Mouse (Mus musculus) ES-Bruce4 (cell line): ENCODE results near the gene Dkk3. TPM values are rescaled to one million over a fixed set of nuclear protein-coding genes. Genes with fewer than 3 reads are reported as not detected.
A peak's percentile ranks its signal among the peaks of the same experiment; 100 is the strongest.

Experiments
- H3K27ac ChIP-seq: 2 replicates; pipeline ENCODE4 v1.5.1; 2012; ENCODE audit warnings: low read length, inconsistent platforms; ENCODE audit not compliant: insufficient read depth
- H3K27me3 ChIP-seq: 2 replicates; pipeline ENCODE4 v1.6.1; 2012; ENCODE audit warnings: mild to moderate bottlenecking, low read length, inconsistent platforms; ENCODE audit not compliant: control insufficient read depth, poor library complexity, insufficient read depth, severe bottlenecking
- H3K36me3 ChIP-seq: 2 replicates; pipeline ENCODE4 v1.6.1; 2012; ENCODE audit warnings: inconsistent platforms, mild to moderate bottlenecking, low read length, moderate library complexity; ENCODE audit not compliant: control insufficient read depth, poor library complexity, insufficient read depth, severe bottlenecking
- H3K4me1 ChIP-seq: one replicate; pipeline ENCODE4 v1.8.1; 2011; ENCODE audit warnings: low read length; ENCODE audit not compliant: control insufficient read depth, insufficient read depth
- H3K4me3 ChIP-seq: 2 replicates; pipeline ENCODE4 v1.5.1; 2011; ENCODE audit warnings: low read depth, mild to moderate bottlenecking, low read length
- H3K9ac ChIP-seq: 2 replicates; pipeline ENCODE4 v1.6.1; 2012; ENCODE audit warnings: low read depth, mild to moderate bottlenecking, inconsistent platforms; ENCODE audit not compliant: poor library complexity, severe bottlenecking
- H3K9me3 ChIP-seq: replicated peaks from 2 replicates; pipeline ENCODE4 v1.6.1; 2012; ENCODE audit warnings: mild to moderate bottlenecking, low read length, inconsistent platforms; ENCODE audit not compliant: control insufficient read depth, poor library complexity, insufficient read depth, severe bottlenecking
- CTCF ChIP-seq: IDR thresholded peaks from one replicate; pipeline ENCODE4 v1.8.1; 2011; ENCODE audit warnings: low read depth, low read length
- EP300 ChIP-seq: IDR thresholded peaks from 2 replicates; pipeline ENCODE4 v1.6.1; 2011; ENCODE audit warnings: low read depth, low read length; ENCODE audit not compliant: insufficient read depth
- POLR2A ChIP-seq: IDR thresholded peaks from one replicate; pipeline ENCODE4 v1.8.1; 2011; ENCODE audit warnings: low read length; ENCODE audit not compliant: insufficient read depth
- polyA plus RNA-seq: library from polyadenylated mRNA; stranded (reverse); fragments of >200 nt; gene quantifications from 2 replicates; pipeline ENCODE4 v1.2.4, GENCODE M21; 2011; ENCODE audit warnings: low read depth; ENCODE audit not compliant: missing spikeins, insufficient read depth, insufficient read length

Dkk3 gene
- 4.4 and 4.6 TPM in 2 replicates for polyA plus RNA-seq

DNA sequence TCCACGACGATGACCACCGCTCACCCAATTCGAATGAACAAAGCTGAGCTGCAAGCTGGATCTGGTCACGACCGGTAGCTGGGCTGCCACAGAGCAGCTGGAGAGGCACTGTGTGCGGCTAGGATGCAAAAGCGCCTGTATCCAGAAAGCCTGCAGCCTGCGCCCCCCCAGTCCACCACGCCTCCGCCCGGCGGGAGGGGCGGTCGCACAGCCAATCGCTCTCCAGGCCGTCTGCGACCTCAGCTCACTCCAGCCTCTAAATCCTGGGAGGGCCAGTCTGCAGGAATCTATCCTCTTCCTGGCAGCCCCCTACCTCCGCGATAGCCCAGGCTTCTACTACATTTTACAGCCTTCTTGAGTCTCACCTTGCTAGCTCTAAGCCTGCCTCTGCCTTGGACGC lies at the start of gene Dkk3:
Gene Dkk3 (minus strand): TSS at position 116 of the 400 bp plus-strand sequence.
- no peaks in the 10 kb centered on the region for H3K36me3 ChIP-seq
- no peaks in the 10 kb centered on the region for H3K9me3 ChIP-seq
- H3K27ac ChIP-seq, result no peak within 1 kb of the TSS
- no peaks in the 10 kb centered on the region for H3K27me3 ChIP-seq
- peak within 1 kb of the TSS; percentile 73 for H3K4me3 ChIP-seq
- no peaks in the 10 kb centered on the region for H3K4me1 ChIP-seq
- H3K9ac ChIP-seq, result peak within 1 kb of the TSS; percentile 55
- TF ChIP-seq CTCF, result no peak
- TF ChIP-seq EP300, result no peak

DNA sequence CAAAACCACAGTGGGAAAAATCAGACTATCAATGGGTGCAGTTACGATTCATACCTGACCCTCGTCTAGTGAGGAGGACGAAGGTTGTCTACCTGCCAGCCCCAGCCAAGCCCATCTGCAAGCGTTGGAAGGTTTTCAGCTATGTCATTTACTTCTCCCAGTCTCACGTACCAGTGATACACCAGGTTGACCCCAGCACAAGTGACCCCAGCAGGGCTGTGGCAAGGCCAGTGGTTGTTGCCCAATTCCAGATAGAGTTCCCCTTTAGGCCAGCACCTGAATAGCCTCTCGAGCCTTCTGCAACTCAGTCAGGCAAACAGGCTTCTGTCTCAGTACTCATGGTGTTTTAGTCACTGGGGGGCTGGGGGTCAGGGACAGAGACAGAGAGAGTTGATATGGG lies 48.9 kb upstream of the Dkk3 start:
- H3K27me3 ChIP-seq, result no peaks in the 10 kb centered on the region
- no peak overlapping the region for H3K9ac ChIP-seq
- TF ChIP-seq POLR2A (no peak), EP300 (no peak), CTCF (no peak)
- H3K36me3 ChIP-seq, result no peaks in the 10 kb centered on the region
- no peak overlapping the region for H3K4me3 ChIP-seq
- H3K9me3 ChIP-seq, result no peaks in the 10 kb centered on the region
- H3K4me1 ChIP-seq, result no peaks in the 10 kb centered on the region
- no peak overlapping the region for H3K27ac ChIP-seq

DNA sequence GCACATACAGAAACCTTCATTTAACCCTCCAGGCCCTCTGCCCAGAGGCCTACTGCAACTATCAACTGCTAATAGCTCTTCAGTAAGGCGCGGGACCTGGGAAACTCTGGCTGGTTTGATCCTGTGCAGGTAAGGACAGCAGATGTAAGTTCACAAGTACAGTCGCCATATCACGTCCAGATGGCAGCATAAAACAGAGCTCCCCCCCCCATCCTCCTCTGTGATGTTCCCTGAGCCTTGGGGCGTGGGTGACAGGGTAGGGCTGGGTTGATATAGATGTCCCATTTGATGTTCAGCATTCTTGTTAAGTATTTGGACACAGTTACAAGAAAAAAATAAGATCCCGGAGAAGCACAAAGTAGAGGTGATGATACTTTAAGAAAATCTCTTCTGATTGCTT lies 46.7 kb upstream of the Dkk3 start:
- no peaks in the 10 kb centered on the region for H3K27me3 ChIP-seq
- no peak overlapping the region for H3K9ac ChIP-seq
- H3K4me3 ChIP-seq, result no peak overlapping the region
- H3K36me3 ChIP-seq, result no peaks in the 10 kb centered on the region
- TF ChIP-seq EP300 (no peak), POLR2A (no peak)
- no peaks in the 10 kb centered on the region for H3K4me1 ChIP-seq
- H3K9me3 ChIP-seq, result no peaks in the 10 kb centered on the region
- H3K27ac ChIP-seq, result no peak overlapping the region

DNA sequence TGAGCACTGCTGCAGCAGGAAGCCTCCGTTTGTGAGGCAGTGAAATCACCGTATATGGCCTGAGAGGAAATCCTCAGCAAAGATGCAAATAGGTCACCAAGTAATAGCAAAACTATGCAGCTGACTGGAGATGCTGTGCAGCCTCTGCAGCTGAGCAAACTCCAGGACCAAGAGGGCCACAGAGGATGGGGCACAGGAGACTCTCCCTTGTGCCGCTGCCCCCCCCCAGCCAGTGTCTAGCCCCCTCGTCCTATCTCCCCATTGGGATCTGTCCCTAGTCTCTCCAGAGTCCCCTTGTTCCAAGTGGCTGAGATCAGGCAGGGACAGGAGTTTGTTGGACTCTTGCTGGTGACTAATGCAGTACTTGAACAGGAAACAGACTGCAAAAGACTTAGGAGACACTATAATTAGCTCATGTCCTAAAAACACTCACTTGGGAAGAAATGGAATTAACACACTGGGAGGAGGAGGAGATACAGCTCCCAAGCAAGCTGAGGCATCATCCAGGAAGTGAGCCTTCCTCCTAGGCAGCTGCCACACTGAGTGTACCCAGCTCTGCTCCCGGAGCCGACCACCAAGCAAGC lies 45.6 kb upstream of the Dkk3 start:
- Histone ChIP-seq H3K9ac (no peak overlapping the region), H3K36me3 (no peaks in the 10 kb centered on the region), H3K4me1 (no peaks in the 10 kb centered on the region), H3K27me3 (no peaks in the 10 kb centered on the region), H3K9me3 (no peaks in the 10 kb centered on the region), H3K27ac (no peak overlapping the region), H3K4me3 (no peak overlapping the region)
- TF ChIP-seq EP300, result no peak
- TF ChIP-seq CTCF, result no peak
- no peak for TF ChIP-seq POLR2A

DNA sequence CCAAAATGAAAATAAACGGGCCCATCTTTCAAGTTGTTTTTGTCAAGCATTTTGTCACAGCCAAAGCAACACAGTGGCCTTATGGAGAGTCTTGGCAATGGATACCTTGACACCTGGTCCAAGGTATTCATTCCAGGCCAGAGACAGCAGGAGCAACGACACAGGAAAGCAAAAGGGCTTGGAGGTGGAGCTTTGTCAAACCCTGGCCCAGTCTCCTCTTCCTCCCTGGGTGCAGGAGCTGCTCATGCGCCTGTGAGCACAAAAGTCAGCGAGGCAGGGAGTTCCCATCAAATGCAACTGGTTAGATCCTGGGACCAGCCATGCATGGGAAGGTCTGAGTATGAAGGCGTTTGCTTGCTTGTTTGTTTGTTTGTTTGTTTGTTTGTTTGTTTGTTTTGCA lies 45.1 kb upstream of the Dkk3 start:
- Histone ChIP-seq H3K9me3 (no peaks in the 10 kb centered on the region), H3K27me3 (no peaks in the 10 kb centered on the region), H3K4me3 (no peak overlapping the region), H3K27ac (no peak overlapping the region), H3K4me1 (no peaks in the 10 kb centered on the region), H3K9ac (no peak overlapping the region), H3K36me3 (no peaks in the 10 kb centered on the region)
- TF ChIP-seq CTCF, result no peak
- TF ChIP-seq EP300, result no peak
- no peak for TF ChIP-seq POLR2A

DNA sequence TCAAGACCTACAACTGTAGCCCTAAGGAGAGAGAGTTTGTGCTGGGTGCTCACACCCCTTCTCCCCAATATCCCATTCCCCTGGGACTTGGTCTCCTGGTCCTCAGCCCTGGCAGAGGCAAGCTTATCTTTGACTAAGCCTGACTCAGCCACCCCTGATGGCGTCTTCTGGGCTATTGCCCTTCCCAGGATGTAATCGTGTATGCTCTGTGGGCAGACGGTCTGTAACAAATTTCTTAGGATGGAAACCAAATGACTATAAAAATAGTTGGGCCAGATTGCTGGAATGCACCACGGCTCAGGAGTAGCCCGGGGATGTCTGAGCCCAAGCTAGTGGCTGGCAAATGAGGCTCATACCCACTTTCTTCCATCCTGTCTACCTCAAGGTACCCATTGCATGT lies 44.0 kb upstream of the Dkk3 start:
- Histone ChIP-seq H3K27ac (no peak overlapping the region), H3K27me3 (no peaks in the 10 kb centered on the region), H3K4me3 (no peak overlapping the region), H3K9me3 (no peaks in the 10 kb centered on the region), H3K4me1 (no peaks in the 10 kb centered on the region), H3K36me3 (no peaks in the 10 kb centered on the region), H3K9ac (no peak overlapping the region)
- TF ChIP-seq EP300 (no peak), POLR2A (no peak), CTCF (no peak)
